Mouse (Mus musculus) midbrain, embryonic 14.5 days (tissue): ENCODE results near the gene Trim9. TPM values are rescaled to one million over a fixed set of nuclear protein-coding genes. Genes with fewer than 3 reads are reported as not detected.
A peak's percentile ranks its signal among the peaks of the same experiment; 100 is the strongest.

Experiments used
- ATAC-seq: fragments of 200-750 bp; cut with Nextera tagmentation; 2 replicates; pipeline ENCODE4 v1.8.0; 2017; ENCODE audit warnings: moderate number of reproducible peaks, moderate library complexity; ENCODE audit not compliant: low FRiP score, low TSS enrichment
- DNase-seq: peaks from one replicate; pipeline ENCODE4 v3.0.0-alpha.2; 2015
- H3K27ac ChIP-seq: fragments of 300-500 bp; sonication (generic); replicated peaks from 2 replicates; pipeline ENCODE4 v1.5.1; 2014; ENCODE audit warnings: mild to moderate bottlenecking, low read depth, low read length, moderate library complexity
- H3K27me3 ChIP-seq: fragments of 300-500 bp; sonication (generic); 2 replicates; pipeline ENCODE4 v1.6.1; 2014; ENCODE audit warnings: low read length, control low read depth, mixed read lengths; ENCODE audit not compliant: control insufficient read depth, insufficient read depth
- H3K36me3 ChIP-seq: fragments of 300-500 bp; sonication (generic); 2 replicates; pipeline ENCODE4 v1.6.1; 2014; ENCODE audit warnings: low read length, control low read depth; ENCODE audit not compliant: control insufficient read depth, insufficient read depth
- H3K4me1 ChIP-seq: fragments of 300-500 bp; sonication (generic); 2 replicates; pipeline ENCODE4 v1.6.1; 2014; ENCODE audit warnings: mild to moderate bottlenecking, antibody characterized with exemption, low read length, control low read depth; ENCODE audit not compliant: control insufficient read depth, insufficient read depth
- H3K4me2 ChIP-seq: fragments of 300-500 bp; sonication (generic); 2 replicates; pipeline ENCODE4 v1.6.1; 2014; ENCODE audit warnings: mild to moderate bottlenecking, low read length, moderate library complexity
- H3K4me3 ChIP-seq: fragments of 300-500 bp; sonication (generic); replicated peaks from 2 replicates; pipeline ENCODE4 v1.5.1; 2014; ENCODE audit warnings: low read depth, low read length
- H3K9ac ChIP-seq: fragments of 300-500 bp; sonication (generic); replicated peaks from 2 replicates; pipeline ENCODE4 v1.6.1; 2014; ENCODE audit warnings: mild to moderate bottlenecking, low read length, moderate library complexity
- H3K9me3 ChIP-seq: fragments of 300-500 bp; sonication (generic); 2 replicates; pipeline ENCODE4 v1.6.1; 2016; ENCODE audit warnings: low read length, control low read depth, mixed read lengths; ENCODE audit not compliant: control insufficient read depth
- WGBS: fragments of 180-500 bp; shearing (Covaris S2); extraction: QIAGEN DNeasy Blood & Tissue Kit; methylation state at CpG from one replicate; pipeline ENCODE4 v1.1.7; 2014; 5-methylcytosine and 5-hydroxymethylcytosine counted together
- polyA plus RNA-seq: library from polyadenylated mRNA; unstranded; fragments of >200 nt; fragmentation: Nextera tagmentation; extraction: Ambion mirVana; gene quantifications from 2 replicates; pipeline ENCODE4 v1.2.1, GENCODE M21; 2014

The Trim9 gene
- polyA plus RNA-seq, 1 experiment from 2014 or later, result 65.2 TPM

- Histone ChIP-seq H3K9ac (no peak overlapping the region), H3K4me3 (no peak overlapping the region), H3K27me3 (no peaks in the 10 kb centered on the region), H3K36me3 (no peaks in the 10 kb centered on the region), H3K9me3 (no peaks in the 10 kb centered on the region), H3K27ac (no peak overlapping the region), H3K4me2 (no peak overlapping the region), H3K4me1 (peaks cover 18% of the 10 kb centered on the region; the same call in 1 of the 2 replicates)
- DNase-seq (no peak), ATAC-seq (no peak)
- WGBS, result 96% methylated on average over 7 of the region's 7 CpGs
Observed at GRCm38 (mm10) chr12:70307881-70308280, 39.5 kb downstream of the Trim9 start.

GRCm38 (mm10) chr12:70307062-70307461, 40.4 kb downstream of the Trim9 start:
- Histone ChIP-seq H3K4me2 (no peak overlapping the region), H3K4me1 (peaks cover 22% of the 10 kb centered on the region; the same call in 1 of the 2 replicates), H3K27me3 (no peaks in the 10 kb centered on the region), H3K27ac (no peak overlapping the region), H3K9me3 (no peaks in the 10 kb centered on the region), H3K9ac (no peak overlapping the region), H3K36me3 (no peaks in the 10 kb centered on the region), H3K4me3 (no peak overlapping the region)
- WGBS, result 87% methylated on average over 5 of the region's 5 CpGs
- ATAC-seq (no peak), DNase-seq (no peak)

GRCm38 (mm10) chr12:70304014-70304413, 43.4 kb downstream of the Trim9 start:
- Histone ChIP-seq H3K36me3 (no peaks in the 10 kb centered on the region), H3K4me2 (no peak overlapping the region), H3K4me1 (peaks cover 18% of the 10 kb centered on the region; the same call in 1 of the 2 replicates), H3K27ac (peak overlapping the region; percentile 68), H3K9ac (no peak overlapping the region), H3K27me3 (no peaks in the 10 kb centered on the region), H3K9me3 (no peaks in the 10 kb centered on the region), H3K4me3 (no peak overlapping the region)
- peak; percentile 75 for DNase-seq
- 68% methylated on average over 6 of the region's 6 CpGs for WGBS
- ATAC-seq, result no peak

GRCm38 (mm10) chr12:70303525-70303924, 43.9 kb downstream of the Trim9 start:
- Histone ChIP-seq H3K9ac (no peak overlapping the region), H3K27me3 (no peaks in the 10 kb centered on the region), H3K27ac (peak overlapping the region; percentile 68), H3K4me2 (no peak overlapping the region), H3K36me3 (no peaks in the 10 kb centered on the region), H3K4me3 (no peak overlapping the region), H3K4me1 (peaks cover 18% of the 10 kb centered on the region; the same call in 1 of the 2 replicates), H3K9me3 (no peaks in the 10 kb centered on the region)
- DNase-seq, result no peak
- ATAC-seq, result no peak
- 82% methylated on average over 7 of the region's 7 CpGs for WGBS

- Histone ChIP-seq H3K27me3 (no peaks in the 10 kb centered on the region), H3K4me1 (peaks cover 18% of the 10 kb centered on the region; the same call in 1 of the 2 replicates), H3K36me3 (no peaks in the 10 kb centered on the region), H3K9ac (no peak overlapping the region), H3K4me2 (no peak overlapping the region), H3K27ac (0 out of 2 replicates have a peak overlapping the region, but pooled peaks have one; percentile 9), H3K4me3 (no peak overlapping the region), H3K9me3 (no peaks in the 10 kb centered on the region)
- no peak for DNase-seq
- WGBS, result 69% methylated on average over 5 of the region's 5 CpGs
- ATAC-seq, result no peak
Observed at GRCm38 (mm10) chr12:70302022-70302720, 45.2 kb downstream of the Trim9 start.

- ATAC-seq (no peak; the same call in 1 of the 2 replicates), DNase-seq (no peak)
- 58% methylated on average over 5 of the region's 5 CpGs for whole genome bisulfite sequencing
- Histone ChIP-seq H3K4me2 (no peak overlapping the region), H3K4me3 (no peak overlapping the region), H3K27ac (no peak overlapping the region), H3K9me3 (no peaks in the 10 kb centered on the region), H3K27me3 (no peaks in the 10 kb centered on the region), H3K36me3 (peaks cover 7% of the 10 kb centered on the region; the same call in 1 of the 2 replicates), H3K9ac (no peak overlapping the region), H3K4me1 (no peaks in the 10 kb centered on the region)
Observed at GRCm38 (mm10) chr12:70293927-70294684, 53.3 kb downstream of the Trim9 start.

GRCm38 (mm10) chr12:70293165-70293926, 54.1 kb downstream of the Trim9 start:
- DNase-seq (no peak), ATAC-seq (no peak)
- Histone ChIP-seq H3K27ac (no peak overlapping the region), H3K9ac (no peak overlapping the region), H3K4me1 (no peaks in the 10 kb centered on the region), H3K27me3 (no peaks in the 10 kb centered on the region), H3K4me2 (no peak overlapping the region), H3K9me3 (no peaks in the 10 kb centered on the region), H3K36me3 (peaks cover 12% of the 10 kb centered on the region; the same call in 1 of the 2 replicates), H3K4me3 (no peak overlapping the region)
- WGBS, result 81% methylated on average over 10 of the region's 10 CpGs

GRCm38 (mm10) chr12:70285521-70285920, 61.9 kb downstream of the Trim9 start:
- H3K9ac ChIP-seq, result no peak overlapping the region
- H3K4me1 ChIP-seq, result no peaks in the 10 kb centered on the region
- H3K9me3 ChIP-seq, result no peaks in the 10 kb centered on the region
- H3K27ac ChIP-seq, result no peak overlapping the region
- WGBS, result 36% methylated on average over 5 of the region's 5 CpGs
- H3K4me3 ChIP-seq, result no peak overlapping the region
- peaks cover 35% of the 10 kb centered on the region for H3K36me3 ChIP-seq
- no peaks in the 10 kb centered on the region for H3K27me3 ChIP-seq
- H3K4me2 ChIP-seq, result no peak overlapping the region
- ATAC-seq (no peak), DNase-seq (no peak)
